Mouse (Mus musculus): ENCODE measurements around the gene Stat4.

Stat4 gene

GRCm38 (mm10) chr1:51986848-51987247 is at the start of gene Stat4:
TSS of gene Stat4 (plus strand) at chr1:51987148.
- DNase-seq, result no peak

- DNase-seq, result no peak
These were observed 48.6 kb upstream of the Stat4 start for GRCm38 (mm10) chr1:51938357-51938756.

- DNase-seq, result peak; percentile 25 to 69
These were observed 42.2 kb upstream of the Stat4 start for GRCm38 (mm10) chr1:51944755-51945154.

- no peak for DNase-seq
These were observed 39.8 kb upstream of the Stat4 start for GRCm38 (mm10) chr1:51947116-51947515.

GRCm38 (mm10) chr1:51964647-51965046 is 22.3 kb upstream of the Stat4 start:
- DNase-seq, result no peak

- no peak for DNase-seq
These were observed 18.0 kb upstream of the Stat4 start for GRCm38 (mm10) chr1:51968994-51969393.

GRCm38 (mm10) chr1:51970182-51970581 is 16.8 kb upstream of the Stat4 start:
- no peak for DNase-seq

- DNase-seq, result no peak
These were observed 11.4 kb upstream of the Stat4 start for GRCm38 (mm10) chr1:51975589-51975988.

- DNase-seq, result no peak
These were observed 7.9 kb upstream of the Stat4 start for GRCm38 (mm10) chr1:51979048-51979447.

- no peak for DNase-seq
These were observed 5.1 kb downstream of the Stat4 start for GRCm38 (mm10) chr1:51991983-51992609.

GRCm38 (mm10) chr1:51996056-51996455 is 9.1 kb downstream of the Stat4 start:
- DNase-seq, result no peak

GRCm38 (mm10) chr1:51996751-51997659 is 10.1 kb downstream of the Stat4 start:
- DNase-seq, result no peak

GRCm38 (mm10) chr1:51998542-51998941 is 11.6 kb downstream of the Stat4 start:
- DNase-seq, result peak; percentile 18 to 60

- DNase-seq, result peak; percentile 41 to 86
These were observed 17.1 kb downstream of the Stat4 start for GRCm38 (mm10) chr1:52004096-52004495.

GRCm38 (mm10) chr1:52008443-52008842 is 21.5 kb downstream of the Stat4 start:
- peak; percentile 14 to 17 for DNase-seq

GRCm38 (mm10) chr1:52008947-52009346 is 22.0 kb downstream of the Stat4 start:
- DNase-seq, result no peak

GRCm38 (mm10) chr1:52010741-52011140 is 23.8 kb downstream of the Stat4 start:
- no peak for DNase-seq

GRCm38 (mm10) chr1:52011227-52011626 is 24.3 kb downstream of the Stat4 start:
- no peak for DNase-seq

GRCm38 (mm10) chr1:52012231-52012630 is 25.3 kb downstream of the Stat4 start:
- DNase-seq, result no peak

- no peak for DNase-seq
These were observed 25.8 kb downstream of the Stat4 start for GRCm38 (mm10) chr1:52012757-52013156.

- DNase-seq, result no peak
These were observed 32.7 kb downstream of the Stat4 start for GRCm38 (mm10) chr1:52019621-52020020.

GRCm38 (mm10) chr1:52021936-52022725 is 35.2 kb downstream of the Stat4 start:
- DNase-seq, result no peak

GRCm38 (mm10) chr1:52028686-52029085 is 41.7 kb downstream of the Stat4 start:
- no peak for DNase-seq

Data from kidney, postnatal 36 days (tissue).